ENCODE assay signal across 18 mouse cellular contexts in genomic region chr13:46839236-46839635, GRCm38 (mm10).
DNase-seq lines count a peak whose midpoint lies in the region; ATAC-seq and TF ChIP-seq lines count a peak whose summit lies in the region.
"Had no signal": no experiment of that assay in that cellular context is flagged by ENCODE, and none has a peak within 500 bp of the region (broad histone marks: within the 10 kb centered on the region; RNA-seq: fewer than 3 reads in every experiment).

No protein-coding gene starts in this region.

- no peak overlapping the region for H3K9ac ChIP-seq in heart, adult 2 months (ENCODE audit: low read depth, low read length)
- H3K9ac ChIP-seq in neural tube, embryonic 13.5 days, result no peak overlapping the region
- H3K9ac ChIP-seq in neural tube, embryonic 14.5 days (replicated peaks; ENCODE audit: low read depth, low read length), result no peak overlapping the region
- H3K9ac ChIP-seq: embryonic facial prominence, embryonic 12.5 days; embryonic facial prominence, embryonic 15.5 days; forebrain, postnatal 0 days; hindbrain, embryonic 14.5 days had no signal

- TF ChIP-seq CTCF in heart, adult 2 months (IDR thresholded peaks at IDR 0.05), result no peak

- H3K27me3 ChIP-seq in heart, adult 2 months (ENCODE audit: control insufficient read depth, insufficient read depth, low read length), result no peaks in the 10 kb centered on the region
- H3K27me3 ChIP-seq in neural tube, embryonic 13.5 days, result no peaks in the 10 kb centered on the region
- no peaks in the 10 kb centered on the region for H3K27me3 ChIP-seq in neural tube, embryonic 14.5 days (ENCODE audit: control insufficient read depth, insufficient read depth, low read length)
- H3K27me3 ChIP-seq: embryonic facial prominence, embryonic 12.5 days; embryonic facial prominence, embryonic 15.5 days; Patski had no signal

- peak overlapping the region; percentile 1; the same call in 1 of the 2 replicates for H3K27ac ChIP-seq in heart, adult 2 months
- peak overlapping the region; percentile 77 for H3K27ac ChIP-seq in neural tube, embryonic 13.5 days (replicated peaks)
- H3K27ac ChIP-seq in neural tube, embryonic 14.5 days (ENCODE audit: low read depth, low read length), result peak overlapping the region; percentile 23
- H3K27ac ChIP-seq: embryonic facial prominence, embryonic 12.5 days; embryonic facial prominence, embryonic 15.5 days; gastrocnemius, adult 2 months had no signal

- intact Hi-C loops in heart, adult 2 months (cut with DNase I), result loop anchor here (1.0 to 5.0 kb wide), 2 partner anchors 133 to 175 kb away; partner anchors contain the start of gene Nhlrc1
- intact Hi-C loops in heart, postnatal 25 days (cut with DNase I), result loop anchor here (1.0 to 5.0 kb wide), 2 partner anchors 33 to 175 kb away; partner anchors contain the start of gene Nhlrc1

- no peaks in the 10 kb centered on the region; the same call in 1 of the 2 replicates for H3K79me2 ChIP-seq in heart, adult 2 months (replicated peaks; ENCODE audit: control insufficient read depth, insufficient read depth, low read length)

- H3K36me3 ChIP-seq in heart, adult 2 months (ENCODE audit: control insufficient read depth, insufficient read depth, low read length), result peaks cover 8% of the 10 kb centered on the region; the same call in 1 of the 2 replicates
- no peaks in the 10 kb centered on the region; the same call in 1 of the 2 replicates for H3K36me3 ChIP-seq in neural tube, embryonic 13.5 days
- H3K36me3 ChIP-seq in neural tube, embryonic 14.5 days (ENCODE audit: control insufficient read depth, insufficient read depth, low read length), result no peaks in the 10 kb centered on the region
- H3K36me3 ChIP-seq: embryonic facial prominence, embryonic 12.5 days; embryonic facial prominence, embryonic 15.5 days had no signal

- TF ChIP-seq POLR2A in heart, adult 2 months (IDR thresholded peaks at IDR 0.05; ENCODE audit: insufficient read depth, low read depth, low read length), result no peak

- H3K4me1 ChIP-seq in heart, adult 2 months (ENCODE audit: control insufficient read depth, insufficient read depth, low read length), result peaks cover 4% of the 10 kb centered on the region
- H3K4me1 ChIP-seq in neural tube, embryonic 13.5 days (replicated peaks), result peaks cover 19% of the 10 kb centered on the region
- H3K4me1 ChIP-seq in neural tube, embryonic 14.5 days (ENCODE audit: control insufficient read depth, insufficient read depth, low read length), result no peaks in the 10 kb centered on the region
- H3K4me1 ChIP-seq: embryonic facial prominence, embryonic 12.5 days had no signal

- no peaks in the 10 kb centered on the region for H3K9me3 ChIP-seq in neural tube, embryonic 13.5 days
- no peaks in the 10 kb centered on the region for H3K9me3 ChIP-seq in neural tube, embryonic 14.5 days (ENCODE audit: control insufficient read depth, low read length)
- H3K9me3 ChIP-seq: embryonic facial prominence, embryonic 12.5 days; embryonic facial prominence, embryonic 15.5 days had no signal

- DNase-seq in heart, adult 2 months, result no peak
- DNase-seq in heart, postnatal 25 days (ENCODE audit: low spot score), result no peak
- no peak for DNase-seq in neural tube, embryonic 10.5 days (ENCODE audit: extremely low spot score, low spot score)
- DNase-seq in gastrocnemius, adult 8-10 months (ENCODE audit: low spot score in 2 of 2), result no peak
- DNase-seq in kidney, adult 11 months, result no peak
- DNase-seq: cerebellum, adult 9-11 months; gastrocnemius, postnatal 25 days had no signal

- H3K4me2 ChIP-seq in neural tube, embryonic 13.5 days, result no peak overlapping the region
- H3K4me2 ChIP-seq in neural tube, embryonic 14.5 days (ENCODE audit: low read depth, low read length), result no peak overlapping the region
- H3K4me2 ChIP-seq: embryonic facial prominence, embryonic 12.5 days; embryonic facial prominence, embryonic 15.5 days; heart, embryonic 11.5 days; hindbrain, embryonic 14.5 days had no signal

- TF ChIP-seq EP300 in heart, adult 2 months (IDR thresholded peaks at IDR 0.05; ENCODE audit: insufficient read depth, low read depth, low read length), result no peak

- no peak for ATAC-seq in neural tube, embryonic 13.5 days (ENCODE audit: low read depth)
- no peak for ATAC-seq in neural tube, embryonic 14.5 days (ENCODE audit: low read depth)
- ATAC-seq: CD4-positive, CD25-positive, alpha-beta regulatory T cell, adult 4 months; forebrain, embryonic 14.5 days; forebrain, postnatal 0 days; Patski had no signal

- WGBS in heart, adult 2 months, result 86% methylated on average over 3 of the region's 3 CpGs
- WGBS in neural tube, embryonic 13.5 days, result 88% methylated on average over 3 of the region's 3 CpGs
- 84% methylated on average over 3 of the region's 3 CpGs for whole genome bisulfite sequencing in neural tube, embryonic 14.5 days

- no peak overlapping the region for H3K4me3 ChIP-seq in heart, adult 2 months
- no peak overlapping the region for H3K4me3 ChIP-seq in neural tube, embryonic 13.5 days
- no peak overlapping the region for H3K4me3 ChIP-seq in neural tube, embryonic 14.5 days (ENCODE audit: low read depth, low read length)
- H3K4me3 ChIP-seq: embryonic facial prominence, embryonic 12.5 days; embryonic facial prominence, embryonic 15.5 days; gastrocnemius, adult 2 months had no signal

Comparison
In these comparisons a context has a peak if more than half of its experiments do, and no peak if none do; other contexts are left out.
1. H3K27ac ChIP-seq: peak in every context shown above with its lines; median percentile 77 in neural tube, embryonic 13.5 days; 23 in neural tube, embryonic 14.5 days; 1 in heart, adult 2 months.